8 mouse cellular contexts compared by ENCODE assay signal in the genomic region with DNA sequence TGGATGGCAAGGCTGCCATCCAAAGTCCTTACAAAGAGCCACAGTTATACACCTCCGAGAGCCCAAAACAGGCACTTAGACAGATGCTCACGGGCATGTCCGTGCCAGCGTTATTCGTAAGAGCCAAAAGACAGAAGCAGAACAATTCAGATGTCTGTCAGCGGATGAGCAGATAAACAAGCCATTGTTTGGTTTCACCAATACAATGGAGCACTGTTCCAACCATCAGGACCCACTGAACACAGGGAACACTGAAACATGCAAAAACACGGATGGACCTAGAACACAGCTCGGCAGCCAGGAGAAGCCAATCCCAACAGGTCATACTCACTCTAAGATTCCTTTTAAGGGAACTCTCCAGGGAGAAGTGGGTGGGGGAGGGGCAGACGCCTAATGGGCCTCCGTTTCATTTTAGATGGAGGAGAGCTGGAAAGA. TPM values are rescaled to one million over a fixed set of nuclear protein-coding genes. Genes with fewer than 3 reads are reported as not detected.
A peak's percentile ranks its signal among the peaks of the same experiment; 100 is the strongest.
DNase-seq lines count a peak whose midpoint lies in the region; ATAC-seq and TF ChIP-seq lines count a peak whose summit lies in the region.

No protein-coding gene starts in this region.

- no peaks in the 10 kb centered on the region for H3K9me3 ChIP-seq in kidney, embryonic 16.5 days (ENCODE audit: low read length)
- H3K9me3 ChIP-seq in embryonic facial prominence, embryonic 10.5 days: no peaks in the 10 kb centered on the region
- no peaks in the 10 kb centered on the region for H3K9me3 ChIP-seq in hindbrain, embryonic 12.5 days (replicated peaks)

- H3K27me3 ChIP-seq in kidney, adult 2 months (replicated peaks; ENCODE audit: control insufficient read depth, insufficient read depth, low read length): no peaks in the 10 kb centered on the region
- no peaks in the 10 kb centered on the region for H3K27me3 ChIP-seq in kidney, embryonic 16.5 days (ENCODE audit: insufficient read depth, low read length)
- no peaks in the 10 kb centered on the region for H3K27me3 ChIP-seq in embryonic facial prominence, embryonic 10.5 days (replicated peaks; ENCODE audit: low read depth, poor library complexity, severe bottlenecking)
- H3K27me3 ChIP-seq in hindbrain, embryonic 12.5 days: no peaks in the 10 kb centered on the region

- ATAC-seq in kidney, embryonic 16.5 days (ENCODE audit: low FRiP score, low TSS enrichment): no peak
- ATAC-seq in hindbrain, embryonic 12.5 days (ENCODE audit: low FRiP score): peak; percentile 56; the same call in 1 of the 2 replicates

- no peak overlapping the region for H3K4me3 ChIP-seq in kidney, adult 2 months (ENCODE audit: insufficient read depth, low read depth, low read length)
- no peak overlapping the region for H3K4me3 ChIP-seq in kidney, embryonic 16.5 days (ENCODE audit: low read length)
- no peak overlapping the region for H3K4me3 ChIP-seq in embryonic facial prominence, embryonic 10.5 days
- H3K4me3 ChIP-seq in hindbrain, embryonic 12.5 days: no peak overlapping the region

- TF ChIP-seq POLR2A in kidney, adult 2 months (IDR thresholded peaks at IDR 0.05; ENCODE audit: low read depth, low read length): no peak

- peaks cover 18% of the 10 kb centered on the region for H3K4me1 ChIP-seq in kidney, adult 2 months (ENCODE audit: control insufficient read depth, insufficient read depth, low read length)
- peaks cover 12% of the 10 kb centered on the region for H3K4me1 ChIP-seq in kidney, embryonic 16.5 days (ENCODE audit: insufficient read depth, low read length)
- H3K4me1 ChIP-seq in embryonic facial prominence, embryonic 10.5 days: peaks cover 23% of the 10 kb centered on the region
- peaks cover 25% of the 10 kb centered on the region for H3K4me1 ChIP-seq in hindbrain, embryonic 12.5 days

- H3K4me2 ChIP-seq in kidney, embryonic 16.5 days (replicated peaks; ENCODE audit: low read depth, low read length): no peak overlapping the region
- H3K4me2 ChIP-seq in hindbrain, embryonic 12.5 days (replicated peaks): peak overlapping the region; percentile 32

- WGBS in kidney, adult 2 months: 61% methylated on average over 10 of the region's 10 CpGs
- WGBS in kidney, embryonic 16.5 days: 57% methylated on average over 10 of the region's 10 CpGs
- WGBS in embryonic facial prominence, embryonic 10.5 days: 27% methylated on average over 10 of the region's 10 CpGs
- WGBS in hindbrain, embryonic 12.5 days: 24% methylated on average over 10 of the region's 10 CpGs

- no peak overlapping the region for H3K9ac ChIP-seq in kidney, embryonic 16.5 days (replicated peaks; ENCODE audit: low read length)
- H3K9ac ChIP-seq in hindbrain, embryonic 12.5 days: no peak overlapping the region

- H3K36me3 ChIP-seq in kidney, adult 2 months (ENCODE audit: control insufficient read depth, insufficient read depth, low read length): no peaks in the 10 kb centered on the region
- no peaks in the 10 kb centered on the region for H3K36me3 ChIP-seq in kidney, embryonic 16.5 days (ENCODE audit: insufficient read depth, low read length)
- no peaks in the 10 kb centered on the region for H3K36me3 ChIP-seq in embryonic facial prominence, embryonic 10.5 days (replicated peaks)
- H3K36me3 ChIP-seq in hindbrain, embryonic 12.5 days: no peaks in the 10 kb centered on the region

- H3K27ac ChIP-seq in kidney, adult 2 months (ENCODE audit: insufficient read depth, low read depth, low read length): no peak overlapping the region
- H3K27ac ChIP-seq in kidney, embryonic 16.5 days (ENCODE audit: low read length): no peak overlapping the region
- H3K27ac ChIP-seq in embryonic facial prominence, embryonic 10.5 days (replicated peaks): peak overlapping the region; percentile 45
- peak overlapping the region; percentile 75 for H3K27ac ChIP-seq in hindbrain, embryonic 12.5 days

- DNase-seq in kidney, adult 2 months: peak; percentile 24
- peak; percentile 54 for DNase-seq in embryonic facial prominence, embryonic 10.5 days (ENCODE audit: low spot score)
- DNase-seq in mesoderm, embryonic 11.5 days (ENCODE audit: low read depth, low spot score): peak; percentile 68
- no peak for DNase-seq in adipocyte (ENCODE audit: low spot score)
- no peak for DNase-seq in spleen, adult 12 weeks (ENCODE audit: low spot score)
- no peak for DNase-seq in right cerebral cortex, postnatal 36 days (ENCODE audit: low spot score in 2 of 2)

- TF ChIP-seq CTCF in kidney, adult 2 months (conservative IDR thresholded peaks at IDR 0.05; ENCODE audit: insufficient read depth, insufficient read length, low read depth, low read length): no peak

RNA-seq across cellular contexts. Expression of gene Jmjd1c, which starts 34.5 kb away (rescaled TPM):
- 9.4 and 10.0 TPM in 2 replicates for polyA plus RNA-seq in kidney, adult 2 months (2012; rRNA removed)
- 30.5 and 33.7 TPM in 2 replicates for polyA plus RNA-seq in kidney, embryonic 16.5 days (2015; fragmentation: Nextera tagmentation; extraction: Ambion mirVana)
- polyA plus RNA-seq in embryonic facial prominence, embryonic 10.5 days (2016; fragmentation: Nextera tagmentation; extraction: Ambion mirVana): 33.1 and 34.9 TPM in 2 replicates
- 60.1 and 65.1 TPM in 2 replicates for polyA plus RNA-seq in hindbrain, embryonic 12.5 days (2016; fragmentation: Nextera tagmentation; extraction: Ambion mirVana)

RNA-seq across cellular contexts. Expression of gene Reep3, which starts 35.4 kb away (rescaled TPM):
- 22.2 and 26.0 TPM in 2 replicates for polyA plus RNA-seq in kidney, adult 2 months (2012; rRNA removed)
- polyA plus RNA-seq in kidney, embryonic 16.5 days (2015; fragmentation: Nextera tagmentation; extraction: Ambion mirVana): 41.6 and 51.0 TPM in 2 replicates
- polyA plus RNA-seq in embryonic facial prominence, embryonic 10.5 days (2016; fragmentation: Nextera tagmentation; extraction: Ambion mirVana): 23.7 and 24.6 TPM in 2 replicates
- polyA plus RNA-seq in hindbrain, embryonic 12.5 days (2016; fragmentation: Nextera tagmentation; extraction: Ambion mirVana): 53.3 and 54.0 TPM in 2 replicates

Comparison
In these comparisons a context has a peak if more than half of its experiments do, and no peak if none do; other contexts are left out.
1. DNase-seq: peak in kidney, adult 2 months (single experiment), embryonic facial prominence, embryonic 10.5 days (single experiment) and mesoderm, embryonic 11.5 days (single experiment); none in adipocyte (single experiment), spleen, adult 12 weeks (single experiment) and right cerebral cortex, postnatal 36 days (0 of 2).
2. H3K27ac ChIP-seq: peak in embryonic facial prominence, embryonic 10.5 days (single experiment) and hindbrain, embryonic 12.5 days (single experiment); none in kidney, adult 2 months (single experiment) and kidney, embryonic 16.5 days (single experiment).